Mouse (Mus musculus): Measurements from ENCODE around the gene Mpv17l2.
A peak's percentile ranks its signal among the peaks of the same experiment; 100 is the strongest.

Gene Mpv17l2

GRCm38 (mm10) chr8:70766571-70767440, 6.1 kb upstream of the Mpv17l2 start:
- DNase-seq (ENCODE audit: low spot score in 2 of 2), result peak in 1 of 2 experiments; percentile 82

- peak; percentile 59 to 85 for DNase-seq (ENCODE audit: low spot score in 2 of 2)
These were observed 5.3 kb upstream of the Mpv17l2 start for GRCm38 (mm10) chr8:70765838-70766570.

- DNase-seq (ENCODE audit: low spot score in 2 of 2), result no peak
These were observed 4.6 kb upstream of the Mpv17l2 start for GRCm38 (mm10) chr8:70765329-70765728.

GRCm38 (mm10) chr8:70764676-70765075, 3.9 kb upstream of the Mpv17l2 start:
- DNase-seq (ENCODE audit: low spot score in 2 of 2), result no peak

- peak; percentile 42 to 64 for DNase-seq (ENCODE audit: low spot score in 2 of 2)
These were observed 3.3 kb upstream of the Mpv17l2 start for GRCm38 (mm10) chr8:70764026-70764425.

GRCm38 (mm10) chr8:70763354-70763753, 2.6 kb upstream of the Mpv17l2 start:
- peak; percentile 83 to 88 for DNase-seq (ENCODE audit: low spot score in 2 of 2)

GRCm38 (mm10) chr8:70762118-70762517, 1.4 kb upstream of the Mpv17l2 start:
- peak; percentile 51 to 67 for DNase-seq (ENCODE audit: low spot score in 2 of 2)

- peak in 1 of 2 experiments; percentile 60 for DNase-seq (ENCODE audit: low spot score in 2 of 2)
These were observed 396 bp downstream of the Mpv17l2 start for GRCm38 (mm10) chr8:70760350-70760749.

- peak in 1 of 2 experiments; percentile 18 for DNase-seq (ENCODE audit: low spot score in 2 of 2)
These were observed 1.9 kb downstream of the Mpv17l2 start for GRCm38 (mm10) chr8:70758616-70759561.

- peak in 1 of 2 experiments; percentile 12 for DNase-seq (ENCODE audit: low spot score in 2 of 2)
These were observed 2.5 kb downstream of the Mpv17l2 start for GRCm38 (mm10) chr8:70758308-70758615.

- peak in 1 of 2 experiments; percentile 56 for DNase-seq (ENCODE audit: low spot score in 2 of 2)
These were observed 3.0 kb downstream of the Mpv17l2 start for GRCm38 (mm10) chr8:70757523-70758307.

- peak in 1 of 2 experiments; percentile 12 for DNase-seq (ENCODE audit: low spot score in 2 of 2)
These were observed 4.2 kb downstream of the Mpv17l2 start for GRCm38 (mm10) chr8:70756476-70757040.

GRCm38 (mm10) chr8:70755661-70756475, 4.9 kb downstream of the Mpv17l2 start:
- DNase-seq (ENCODE audit: low spot score in 2 of 2), result peak in 1 of 2 experiments; percentile 15

- DNase-seq (ENCODE audit: low spot score in 2 of 2), result peak in 1 of 2 experiments; percentile 76
These were observed 5.7 kb downstream of the Mpv17l2 start for GRCm38 (mm10) chr8:70754871-70755660.

GRCm38 (mm10) chr8:70754043-70754870, 6.5 kb downstream of the Mpv17l2 start, which contains the start of gene Rab3a:
Gene Rab3a, plus strand, starts transcription at chr8:70754679.
- DNase-seq (ENCODE audit: low spot score in 2 of 2), result peak; percentile 87 to 97

- peak in 1 of 2 experiments; percentile 82 for DNase-seq (ENCODE audit: low spot score in 2 of 2)
These were observed 7.6 kb downstream of the Mpv17l2 start for GRCm38 (mm10) chr8:70753151-70753550.

GRCm38 (mm10) chr8:70752000-70752764, 8.6 kb downstream of the Mpv17l2 start:
- DNase-seq (ENCODE audit: low spot score in 2 of 2), result peak in 1 of 2 experiments; percentile 89

All from spleen, postnatal 10 days (tissue).